Mouse (Mus musculus) liver, embryonic 12.5 days (tissue): ENCODE data around the gene Nlk. TPM values are rescaled to one million over a fixed set of nuclear protein-coding genes. Genes with fewer than 3 reads are reported as not detected.
"Not testable (repeated sequence)": the region's sequence is repeated elsewhere in the genome, so short reads cannot be mapped to it uniquely, and the experiment has no call there.

Source experiments
- ATAC-seq: fragments of 200-750 bp; cut with Nextera tagmentation; 2 replicates; pipeline ENCODE4 v1.8.0; 2017; ENCODE audit warnings: moderate number of reproducible peaks, mild to moderate bottlenecking, moderate library complexity
- H3K27ac ChIP-seq: fragments of 300-500 bp; sonication (generic); 2 replicates; pipeline ENCODE4 v1.5.1; 2016; ENCODE audit warnings: mild to moderate bottlenecking
- H3K27me3 ChIP-seq: fragments of 300-500 bp; sonication (generic); replicated peaks from 2 replicates; pipeline ENCODE4 v1.6.1; 2016; ENCODE audit warnings: mild to moderate bottlenecking, moderate library complexity
- H3K36me3 ChIP-seq: fragments of 300-500 bp; sonication (generic); 2 replicates; pipeline ENCODE4 v1.6.1; 2016; ENCODE audit warnings: mild to moderate bottlenecking, moderate library complexity
- H3K4me1 ChIP-seq: fragments of 300-500 bp; sonication (generic); 2 replicates; pipeline ENCODE4 v1.6.1; 2016
- H3K4me2 ChIP-seq: fragments of 300-500 bp; sonication (generic); 2 replicates; pipeline ENCODE4 v1.6.1; 2016; ENCODE audit warnings: mild to moderate bottlenecking, moderate library complexity
- H3K4me3 ChIP-seq: fragments of 300-500 bp; sonication (generic); 2 replicates; pipeline ENCODE4 v1.5.1; 2016; ENCODE audit warnings: mild to moderate bottlenecking, moderate library complexity
- H3K9ac ChIP-seq: fragments of 300-500 bp; sonication (generic); 2 replicates; pipeline ENCODE4 v1.6.1; 2016; ENCODE audit warnings: mild to moderate bottlenecking, moderate library complexity
- H3K9me3 ChIP-seq: fragments of 300-500 bp; sonication (generic); replicated peaks from 2 replicates; pipeline ENCODE4 v1.6.1; 2016; ENCODE audit warnings: mild to moderate bottlenecking, moderate library complexity
- WGBS: fragments of 180-500 bp; shearing (Covaris S2); methylation state at CpG from one replicate; pipeline ENCODE4 v1.1.7; 2016; ENCODE audit not compliant: insufficient replicate concordance; 5-methylcytosine and 5-hydroxymethylcytosine counted together
- polyA plus RNA-seq: library from polyadenylated mRNA; unstranded; fragments of >200 nt; fragmentation: Nextera tagmentation; extraction: Ambion mirVana; gene quantifications from 2 replicates; pipeline ENCODE4 v1.2.1, GENCODE M21; 2016

Gene Nlk
- polyA plus RNA-seq, 1 experiment from 2014 or later: 8.6 TPM

DNA sequence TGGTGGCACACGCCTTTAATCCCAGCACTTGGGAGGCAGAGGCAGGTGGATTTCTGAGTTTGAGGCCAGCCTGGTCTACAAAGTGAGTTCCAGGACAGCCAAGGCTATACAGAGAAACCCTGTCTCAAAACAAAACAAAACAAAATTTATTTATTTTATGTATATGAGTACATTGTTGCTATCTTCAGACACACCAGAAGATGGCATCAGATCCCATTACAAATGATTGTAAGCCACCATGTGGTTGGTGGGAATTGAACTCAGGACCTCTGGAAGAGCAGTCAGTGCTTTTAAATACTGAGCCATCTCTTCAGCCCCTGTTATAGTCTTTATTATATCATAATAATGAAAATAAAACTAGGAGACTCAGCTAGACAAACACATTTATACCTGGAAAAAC lies 109.5 kb downstream of the Nlk start:
- not testable (repeated sequence) for H3K4me2 ChIP-seq, H3K27me3 ChIP-seq, ATAC-seq, H3K4me1 ChIP-seq, H3K4me3 ChIP-seq, H3K27ac ChIP-seq, H3K9me3 ChIP-seq, H3K9ac ChIP-seq
- WGBS: 57% methylated on average over 1 of the region's 1 CpGs
- peaks cover 20% of the 10 kb centered on the region for H3K36me3 ChIP-seq

DNA sequence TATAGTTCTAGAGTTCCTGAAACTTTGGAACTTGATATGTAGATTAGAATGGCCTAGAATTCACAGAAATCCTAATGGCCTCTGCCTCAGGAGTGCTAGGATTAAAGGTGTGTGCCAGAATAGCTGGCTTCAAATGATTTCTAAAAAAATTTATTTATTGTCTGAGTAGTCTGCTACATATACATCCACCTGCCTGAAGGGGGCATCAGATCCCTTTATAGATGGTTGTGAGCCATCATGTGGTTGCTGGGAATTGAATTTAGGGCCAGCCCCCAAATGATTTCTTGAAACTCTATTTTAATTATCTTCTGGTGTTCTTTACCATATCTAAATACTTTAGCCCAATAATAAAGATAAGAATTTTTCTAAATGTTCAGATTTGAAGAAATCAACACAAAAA lies 111.1 kb downstream of the Nlk start:
- no peaks in the 10 kb centered on the region for H3K27me3 ChIP-seq
- no peak overlapping the region for H3K4me2 ChIP-seq
- H3K27ac ChIP-seq: no peak overlapping the region
- no peaks in the 10 kb centered on the region for H3K9me3 ChIP-seq
- H3K4me1 ChIP-seq: peaks cover 9% of the 10 kb centered on the region
- ATAC-seq: no peak
- H3K9ac ChIP-seq: no peak overlapping the region
- H3K4me3 ChIP-seq: no peak overlapping the region
- H3K36me3 ChIP-seq: peaks cover 31% of the 10 kb centered on the region

DNA sequence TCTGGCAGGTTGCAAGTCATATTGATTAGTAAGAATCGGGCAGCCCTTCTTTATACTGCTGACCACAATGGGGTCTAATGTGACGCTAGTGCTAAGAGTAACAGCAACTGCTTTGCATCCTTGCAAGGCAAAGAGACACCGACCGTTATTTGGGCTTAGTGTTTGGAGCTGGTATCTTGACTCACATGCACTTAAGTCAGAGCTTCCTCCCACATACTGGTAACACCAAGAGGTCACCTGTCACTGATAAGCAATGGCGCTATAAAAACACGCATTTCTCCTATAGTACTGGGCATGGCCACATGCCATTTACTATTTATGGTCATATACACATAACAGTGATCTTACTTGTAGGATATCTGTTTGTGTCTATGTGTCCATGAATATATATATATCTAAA lies 114.3 kb downstream of the Nlk start:
- no peaks in the 10 kb centered on the region for H3K27me3 ChIP-seq
- no peak overlapping the region for H3K9ac ChIP-seq
- no peak overlapping the region for H3K4me2 ChIP-seq
- H3K36me3 ChIP-seq: peaks cover 43% of the 10 kb centered on the region
- peaks cover 9% of the 10 kb centered on the region for H3K4me1 ChIP-seq
- H3K27ac ChIP-seq: no peak overlapping the region
- ATAC-seq: no peak
- no peak overlapping the region for H3K4me3 ChIP-seq
- 46% methylated on average over 6 of the region's 6 CpGs for WGBS
- H3K9me3 ChIP-seq: no peaks in the 10 kb centered on the region

DNA sequence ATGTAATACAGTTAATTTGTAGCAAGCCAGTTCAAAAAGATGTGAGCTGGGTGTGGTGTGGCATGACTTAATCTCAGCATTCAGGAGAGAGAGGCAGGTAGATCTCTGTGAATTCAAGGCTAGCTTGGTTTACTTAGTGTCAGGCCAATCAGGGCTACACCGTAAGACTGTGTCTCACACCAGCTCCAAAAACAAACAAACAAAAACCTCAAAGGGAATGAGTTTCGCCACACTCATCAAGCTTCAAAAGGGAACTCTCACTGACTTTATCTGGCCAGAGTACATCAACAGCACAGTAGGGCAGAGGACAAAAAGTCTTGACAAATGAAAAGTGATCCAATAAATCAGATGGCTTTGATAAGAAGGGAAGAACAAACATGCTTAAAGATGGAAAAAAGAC lies 122.2 kb downstream of the Nlk start:
- no peak overlapping the region; the same call in 1 of the 2 replicates for H3K27ac ChIP-seq
- H3K9ac ChIP-seq: no peak overlapping the region
- H3K4me1 ChIP-seq: 0 out of 2 replicates have a peak, but pooled peaks cover 5% of the 10 kb centered on the region
- H3K4me3 ChIP-seq: no peak overlapping the region
- ATAC-seq: peak; percentile 37; the same call in 1 of the 2 replicates
- H3K9me3 ChIP-seq: no peaks in the 10 kb centered on the region
- H3K27me3 ChIP-seq: no peaks in the 10 kb centered on the region
- no peak overlapping the region for H3K4me2 ChIP-seq
- WGBS: 70% methylated on average over 2 of the region's 2 CpGs
- peaks cover 46% of the 10 kb centered on the region for H3K36me3 ChIP-seq

DNA sequence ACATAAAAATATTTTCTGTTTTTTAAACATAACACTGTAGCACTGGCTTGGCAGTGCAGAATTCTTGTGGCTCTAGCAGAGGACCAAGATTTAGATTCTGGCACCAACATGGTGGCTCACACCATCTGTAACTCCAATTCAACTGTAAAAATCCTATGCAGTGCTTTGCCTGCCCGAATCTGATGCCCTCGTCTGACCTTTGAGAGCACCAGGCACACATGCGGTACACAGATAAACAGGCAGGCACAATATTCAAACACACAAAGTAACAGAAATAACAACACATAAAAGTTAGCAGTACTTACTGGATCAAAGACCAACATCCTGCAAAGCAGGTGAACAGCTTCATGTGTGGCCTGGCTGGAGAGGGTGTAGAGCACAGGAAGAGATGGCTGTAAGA lies 122.6 kb downstream of the Nlk start:
- WGBS: 72% methylated on average over 3 of the region's 3 CpGs
- H3K27me3 ChIP-seq: no peaks in the 10 kb centered on the region
- H3K4me3 ChIP-seq: no peak overlapping the region
- ATAC-seq: no peak
- peaks cover 45% of the 10 kb centered on the region for H3K36me3 ChIP-seq
- H3K27ac ChIP-seq: peak overlapping the region; percentile 22; the same call in 1 of the 2 replicates
- H3K4me2 ChIP-seq: no peak overlapping the region
- no peak overlapping the region for H3K9ac ChIP-seq
- H3K9me3 ChIP-seq: no peaks in the 10 kb centered on the region
- 0 out of 2 replicates have a peak, but pooled peaks cover 9% of the 10 kb centered on the region for H3K4me1 ChIP-seq

DNA sequence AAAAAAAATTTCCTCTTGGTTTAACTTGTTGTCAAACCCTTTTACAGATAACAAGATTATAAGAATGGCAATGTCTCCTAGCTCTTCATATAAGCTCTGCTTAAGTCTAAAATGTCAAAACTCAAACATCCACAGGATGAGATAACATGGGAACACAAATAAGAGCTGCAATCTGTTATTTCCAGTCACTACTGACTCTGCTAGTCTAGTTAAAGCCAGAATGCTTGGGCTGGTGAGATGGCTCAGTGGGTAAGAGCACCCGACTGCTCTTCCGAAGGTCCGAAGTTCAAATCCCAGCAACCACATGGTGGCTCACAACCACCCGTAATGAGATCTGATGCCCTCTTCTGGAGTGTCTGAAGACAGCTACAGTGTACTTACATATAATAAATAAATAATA lies 123.1 kb downstream of the Nlk start:
- WGBS: 83% methylated on average over 4 of the region's 4 CpGs
- H3K9ac ChIP-seq, H3K9me3 ChIP-seq, ATAC-seq, H3K27me3 ChIP-seq, H3K4me3 ChIP-seq, H3K27ac ChIP-seq, H3K4me2 ChIP-seq: not testable (repeated sequence)
- Histone ChIP-seq H3K4me1 (peaks cover 14% of the 10 kb centered on the region; the same call in 1 of the 2 replicates), H3K36me3 (peaks cover 44% of the 10 kb centered on the region)

DNA sequence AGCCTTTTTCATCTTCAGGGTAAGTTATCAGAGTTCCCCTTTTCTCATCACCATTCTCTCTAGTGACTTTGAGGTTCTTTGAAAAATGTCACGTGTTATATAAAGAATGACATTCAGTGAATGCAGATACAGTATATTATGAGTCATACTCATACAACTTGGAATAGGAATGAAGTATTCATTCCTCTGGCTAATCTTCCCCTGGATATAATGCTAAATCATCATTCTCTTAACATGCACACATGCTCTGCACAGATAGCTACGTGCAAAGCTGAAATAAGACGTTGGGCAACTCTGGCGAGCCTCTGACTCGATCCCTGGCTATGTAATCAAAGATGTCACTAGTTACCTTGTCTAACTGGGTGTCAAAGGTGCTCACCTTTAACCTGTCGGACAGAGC lies 125.3 kb downstream of the Nlk start:
- H3K4me2 ChIP-seq: no peak overlapping the region
- 57% methylated on average over 6 of the region's 6 CpGs for WGBS
- H3K9me3 ChIP-seq: no peaks in the 10 kb centered on the region
- peaks cover 16% of the 10 kb centered on the region; the same call in 1 of the 2 replicates for H3K4me1 ChIP-seq
- H3K9ac ChIP-seq: no peak overlapping the region
- ATAC-seq: no peak
- H3K27me3 ChIP-seq: no peaks in the 10 kb centered on the region
- peaks cover 38% of the 10 kb centered on the region for H3K36me3 ChIP-seq
- no peak overlapping the region for H3K4me3 ChIP-seq
- H3K27ac ChIP-seq: no peak overlapping the region

DNA sequence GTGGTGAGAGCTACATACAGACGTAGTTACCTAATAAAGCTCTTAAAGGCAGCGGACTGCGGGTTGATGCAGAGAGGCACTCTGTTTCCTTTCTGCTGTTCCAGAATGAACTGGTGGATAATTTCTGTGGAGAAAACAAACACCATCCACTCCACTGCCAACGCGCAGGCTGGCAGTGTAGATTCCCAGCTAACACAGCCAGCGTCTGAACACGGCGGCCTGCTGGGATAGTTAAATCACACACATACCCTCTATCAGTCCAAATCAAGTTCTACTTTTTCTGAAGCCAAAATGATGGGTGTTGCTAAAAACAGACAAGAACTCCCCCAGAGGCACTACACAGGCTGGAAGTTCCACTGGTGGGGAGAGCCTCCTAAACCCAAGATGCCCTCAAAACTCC lies 125.7 kb downstream of the Nlk start:
- H3K9ac ChIP-seq: no peak overlapping the region
- no peak overlapping the region for H3K4me2 ChIP-seq
- no peak overlapping the region for H3K27ac ChIP-seq
- no peaks in the 10 kb centered on the region for H3K27me3 ChIP-seq
- peaks cover 37% of the 10 kb centered on the region for H3K36me3 ChIP-seq
- H3K9me3 ChIP-seq: no peaks in the 10 kb centered on the region
- H3K4me3 ChIP-seq: no peak overlapping the region
- no peak for ATAC-seq
- 87% methylated on average over 8 of the region's 8 CpGs for WGBS
- H3K4me1 ChIP-seq: peaks cover 21% of the 10 kb centered on the region; the same call in 1 of the 2 replicates

DNA sequence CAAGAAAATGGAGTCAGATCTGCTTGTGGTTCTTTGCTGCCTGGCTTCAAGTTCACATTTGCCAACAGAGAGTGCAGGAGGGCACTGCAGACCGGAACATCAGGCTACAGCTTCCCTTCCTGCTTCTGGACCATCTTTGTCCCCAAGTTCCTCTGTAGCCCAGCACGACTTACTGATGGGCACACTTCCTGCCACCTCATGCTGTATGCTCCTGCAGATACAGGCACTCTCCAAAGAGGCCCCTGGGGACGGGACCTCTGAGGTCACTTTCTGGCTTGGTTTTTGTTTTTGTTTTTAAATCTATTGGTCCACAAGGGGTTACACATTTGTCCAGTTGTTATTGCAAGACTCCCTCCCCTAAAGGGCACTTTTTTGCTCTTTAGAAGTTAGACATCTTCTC lies 127.4 kb downstream of the Nlk start:
- H3K9me3 ChIP-seq: no peaks in the 10 kb centered on the region
- peak overlapping the region; percentile 64 for H3K27ac ChIP-seq
- no peak overlapping the region for H3K4me3 ChIP-seq
- no peak overlapping the region for H3K4me2 ChIP-seq
- H3K4me1 ChIP-seq: peaks cover 23% of the 10 kb centered on the region; the same call in 1 of the 2 replicates
- H3K27me3 ChIP-seq: no peaks in the 10 kb centered on the region
- peaks cover 40% of the 10 kb centered on the region for H3K36me3 ChIP-seq
- ATAC-seq: no peak
- H3K9ac ChIP-seq: no peak overlapping the region
- 30% methylated on average over 3 of the region's 3 CpGs for WGBS

DNA sequence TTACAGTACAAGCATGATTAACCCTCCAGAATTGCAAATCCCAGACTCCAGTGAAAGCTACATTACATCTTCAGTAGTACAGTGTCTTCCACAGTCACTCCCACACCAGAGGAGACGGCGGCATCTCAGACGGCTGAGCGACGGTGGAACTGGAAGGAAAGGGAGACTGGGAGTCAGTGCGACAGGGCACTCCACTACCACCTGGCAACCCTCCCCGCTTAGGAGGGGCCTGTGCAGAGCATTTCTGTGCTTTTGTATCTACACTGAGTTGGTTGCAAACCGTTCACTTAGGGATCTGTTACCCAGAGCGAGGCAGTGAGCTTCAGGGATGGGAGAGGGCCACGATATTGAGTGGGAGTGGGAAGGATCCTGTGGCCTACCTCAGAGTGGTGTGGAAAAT lies 128.3 kb downstream of the Nlk start:
- H3K36me3 ChIP-seq: peaks cover 35% of the 10 kb centered on the region
- no peak overlapping the region for H3K4me2 ChIP-seq
- H3K9me3 ChIP-seq: no peaks in the 10 kb centered on the region
- no peak for ATAC-seq
- H3K27ac ChIP-seq: no peak overlapping the region
- H3K4me3 ChIP-seq: no peak overlapping the region
- H3K9ac ChIP-seq: no peak overlapping the region
- no peaks in the 10 kb centered on the region for H3K27me3 ChIP-seq
- WGBS: 87% methylated on average over 10 of the region's 10 CpGs
- peaks cover 20% of the 10 kb centered on the region; the same call in 1 of the 2 replicates for H3K4me1 ChIP-seq

DNA sequence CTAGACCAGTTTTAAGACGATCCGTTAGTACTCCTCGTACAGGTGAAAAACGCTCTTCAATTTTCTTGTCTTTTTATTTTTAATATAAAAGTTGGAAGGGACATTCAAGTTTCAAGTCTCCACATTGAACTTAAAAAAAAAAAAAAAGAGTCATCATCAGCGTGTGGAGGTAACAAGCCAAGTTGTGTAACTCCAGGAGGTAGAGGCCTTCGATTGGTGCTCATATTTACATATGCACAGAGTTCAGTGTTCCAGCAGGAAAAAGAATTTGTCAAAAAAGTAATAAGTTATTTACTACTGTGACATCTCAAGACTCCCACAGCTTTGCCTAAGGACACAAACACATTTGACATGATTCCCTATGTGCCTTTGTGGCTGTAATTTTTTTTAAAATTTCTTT lies 129.6 kb downstream of the Nlk start:
- 80% methylated on average over 6 of the region's 6 CpGs for WGBS
- peaks cover 29% of the 10 kb centered on the region for H3K36me3 ChIP-seq
- H3K27me3 ChIP-seq: no peaks in the 10 kb centered on the region
- H3K27ac ChIP-seq: no peak overlapping the region
- no peak overlapping the region for H3K4me3 ChIP-seq
- no peak for ATAC-seq
- H3K4me2 ChIP-seq: no peak overlapping the region
- H3K9me3 ChIP-seq: no peaks in the 10 kb centered on the region
- no peak overlapping the region for H3K9ac ChIP-seq
- H3K4me1 ChIP-seq: peaks cover 20% of the 10 kb centered on the region; the same call in 1 of the 2 replicates

DNA sequence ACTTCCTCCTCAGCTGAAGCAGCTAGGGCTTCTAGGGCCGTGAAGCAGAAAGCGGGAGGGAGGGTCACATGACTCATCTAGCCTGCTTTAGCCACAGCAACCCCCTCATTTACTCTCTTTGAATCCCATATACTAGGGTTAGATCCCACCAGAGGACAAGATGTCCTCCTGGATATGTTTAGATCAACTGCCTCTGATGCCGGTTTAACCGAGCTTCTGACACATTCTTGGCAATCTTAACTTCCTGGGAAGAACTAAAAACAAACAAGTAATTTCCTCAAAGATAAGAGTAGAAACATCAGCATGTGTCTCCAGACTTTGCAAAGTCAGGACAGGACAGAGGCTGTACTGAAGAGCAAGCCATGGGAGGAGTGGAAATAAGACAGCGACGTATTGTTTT lies 130.4 kb downstream of the Nlk start:
- Histone ChIP-seq H3K27me3 (no peaks in the 10 kb centered on the region), H3K27ac (no peak overlapping the region; the same call in 1 of the 2 replicates), H3K9ac (no peak overlapping the region), H3K4me1 (peaks cover 20% of the 10 kb centered on the region; the same call in 1 of the 2 replicates), H3K4me2 (no peak overlapping the region), H3K4me3 (no peak overlapping the region), H3K36me3 (peaks cover 20% of the 10 kb centered on the region), H3K9me3 (no peaks in the 10 kb centered on the region)
- no peak for ATAC-seq
- 35% methylated on average over 6 of the region's 6 CpGs for WGBS

DNA sequence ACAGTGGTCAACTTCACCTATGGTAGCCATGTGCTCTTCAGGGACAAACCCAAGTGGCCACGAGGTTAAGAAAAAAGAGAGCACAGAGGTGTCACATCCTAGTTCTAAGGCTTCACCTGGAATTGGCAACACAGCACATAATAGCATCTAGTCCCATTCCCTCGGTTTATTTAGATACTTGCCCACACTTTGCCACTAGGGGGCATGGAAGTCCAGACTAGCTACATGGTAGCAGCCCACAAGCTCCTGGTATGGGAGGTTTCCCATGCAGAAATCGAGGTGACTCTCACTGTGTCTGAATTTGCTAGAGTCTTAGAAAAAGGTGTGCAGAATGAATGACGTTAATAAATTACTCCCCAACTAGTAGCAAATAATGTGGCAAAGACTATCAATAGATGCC lies 136.7 kb downstream of the Nlk start:
- Histone ChIP-seq H3K9ac (no peak overlapping the region), H3K4me1 (peaks cover 10% of the 10 kb centered on the region), H3K36me3 (peaks cover 2% of the 10 kb centered on the region), H3K4me3 (no peak overlapping the region), H3K9me3 (no peaks in the 10 kb centered on the region), H3K27me3 (no peaks in the 10 kb centered on the region), H3K4me2 (no peak overlapping the region), H3K27ac (no peak overlapping the region)
- WGBS: 9% methylated on average over 4 of the region's 4 CpGs
- ATAC-seq: peak; percentile 27; the same call in 1 of the 2 replicates
